Mouse (Mus musculus): ENCODE measurements around the gene Lamp3.
"Not testable (repeated sequence)": the region's sequence is repeated elsewhere in the genome, so short reads cannot be mapped to it uniquely, and the experiment has no call there.

Lamp3 gene

DNA sequence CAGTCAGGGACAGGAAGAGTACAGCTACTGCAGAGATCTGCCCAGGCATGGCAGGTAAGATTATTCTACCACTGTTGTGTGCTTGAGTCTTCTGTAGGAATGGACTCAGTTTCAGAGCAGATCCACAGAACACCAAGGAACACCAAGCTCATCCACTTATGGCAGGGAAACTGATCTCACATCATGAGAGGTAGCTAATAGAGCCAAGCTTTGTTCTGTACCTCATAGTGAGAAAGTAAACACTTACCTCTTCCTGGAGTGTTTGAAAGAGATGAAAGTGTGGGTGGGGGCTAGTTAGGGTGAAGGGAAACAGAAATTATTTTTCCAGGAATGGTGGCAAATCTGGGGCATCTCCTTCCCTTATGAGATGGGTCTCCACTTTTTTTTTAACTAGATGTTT, at the start of gene Lamp3:
Lamp3 (minus strand) TSS at position 160 of the 400 bp plus-strand sequence.
- DNase-seq (ENCODE audit: low spot score), result no peak

DNA sequence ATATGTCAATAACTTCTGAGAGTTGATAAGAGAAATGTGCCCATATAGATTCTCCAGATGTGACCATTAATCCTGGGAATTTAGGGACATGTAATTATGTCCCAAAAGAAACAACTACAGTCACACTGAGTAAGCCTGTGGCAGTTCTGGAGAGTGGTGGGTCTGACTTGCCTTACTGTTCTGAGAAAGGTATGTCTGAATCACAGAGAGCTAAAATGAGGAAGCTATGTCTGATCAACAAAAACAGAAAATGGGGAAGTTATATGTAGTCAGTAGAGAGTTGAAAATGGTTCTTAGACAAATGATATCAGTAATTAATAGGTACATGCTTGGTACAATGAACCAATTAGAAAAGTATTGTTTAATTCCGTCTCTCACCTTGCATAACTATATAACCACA, 26.7 kb upstream of the Lamp3 start:
- DNase-seq (ENCODE audit: low spot score), result no peak

DNA sequence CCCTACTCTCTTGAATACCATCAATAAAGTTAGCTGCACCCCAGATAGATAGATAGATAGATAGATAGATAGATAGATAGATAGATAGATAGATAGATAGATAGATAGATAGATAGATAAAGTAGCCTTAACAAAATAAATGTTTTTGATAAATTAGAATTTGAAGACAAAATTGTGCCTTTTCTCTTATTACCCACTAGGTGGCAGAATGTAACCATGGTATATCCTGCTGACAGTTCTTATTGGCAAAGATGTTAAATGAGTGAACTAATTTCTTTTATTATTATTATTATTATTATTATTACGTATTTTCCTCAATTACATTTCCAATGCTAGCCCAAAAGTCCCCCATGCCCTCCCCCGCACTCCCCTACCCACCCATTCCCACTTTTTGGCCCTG, 18.0 kb upstream of the Lamp3 start:
- DNase-seq (ENCODE audit: low spot score), result not testable (repeated sequence)

DNA sequence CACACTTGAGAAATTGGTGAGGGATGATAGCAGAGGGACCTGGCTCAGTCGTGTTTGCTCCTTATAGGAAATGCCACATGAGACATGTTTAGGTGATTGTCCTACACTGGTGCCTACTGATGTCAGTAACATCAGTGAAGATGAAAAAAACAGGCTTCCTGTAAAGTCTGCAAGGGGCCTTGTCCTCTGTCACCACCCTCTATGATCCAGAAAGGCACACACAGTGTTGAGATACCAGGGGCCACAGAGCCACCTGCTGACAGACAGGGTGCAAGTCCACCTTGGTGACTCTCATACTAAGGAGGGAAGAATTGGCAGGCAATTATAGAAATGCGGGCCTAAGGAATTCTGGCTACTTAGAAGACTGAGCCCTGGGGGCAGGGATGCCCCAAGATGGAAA, 14.8 kb upstream of the Lamp3 start:
- DNase-seq (ENCODE audit: low spot score), result no peak

DNA sequence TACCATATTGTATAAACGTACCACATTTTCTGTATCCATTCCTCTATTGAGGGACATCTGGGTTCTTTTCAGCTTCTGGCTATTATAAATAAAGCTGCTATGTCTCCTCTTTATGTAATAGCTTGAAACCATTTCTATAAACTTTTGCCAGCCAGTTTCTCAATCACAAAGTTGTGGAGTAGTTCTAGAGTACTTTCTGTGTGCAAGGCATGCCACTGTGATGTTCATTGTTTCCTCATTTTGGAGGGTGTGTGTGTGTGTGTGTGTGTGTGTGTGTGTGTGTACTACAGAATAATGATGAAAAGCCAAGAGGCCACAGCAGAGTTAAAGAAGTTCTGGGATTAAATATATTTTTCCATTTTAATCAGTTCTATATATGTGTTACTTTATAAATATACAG, 1.2 kb upstream of the Lamp3 start:
- no peak for DNase-seq (ENCODE audit: low spot score)

DNA sequence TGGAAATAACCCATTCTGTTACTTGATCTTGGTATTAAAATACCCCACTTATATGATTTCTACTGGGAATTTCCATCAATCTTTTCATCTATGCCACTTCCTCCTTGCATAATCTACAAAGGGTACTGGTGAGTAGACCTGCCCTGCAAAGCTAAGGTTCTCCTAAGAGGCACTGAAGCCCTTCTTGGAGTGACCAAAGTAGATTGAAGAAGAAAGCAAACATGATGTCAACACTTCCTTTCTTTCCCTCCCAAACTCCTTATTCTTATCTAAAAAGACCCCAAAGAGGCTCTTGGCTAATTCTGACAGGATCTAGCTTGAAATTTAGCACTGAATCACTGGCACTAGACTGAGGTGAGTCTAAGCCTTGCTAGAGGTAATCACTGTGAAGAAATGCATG, 7.0 kb downstream of the Lamp3 start:
- no peak for DNase-seq (ENCODE audit: low spot score)

DNA sequence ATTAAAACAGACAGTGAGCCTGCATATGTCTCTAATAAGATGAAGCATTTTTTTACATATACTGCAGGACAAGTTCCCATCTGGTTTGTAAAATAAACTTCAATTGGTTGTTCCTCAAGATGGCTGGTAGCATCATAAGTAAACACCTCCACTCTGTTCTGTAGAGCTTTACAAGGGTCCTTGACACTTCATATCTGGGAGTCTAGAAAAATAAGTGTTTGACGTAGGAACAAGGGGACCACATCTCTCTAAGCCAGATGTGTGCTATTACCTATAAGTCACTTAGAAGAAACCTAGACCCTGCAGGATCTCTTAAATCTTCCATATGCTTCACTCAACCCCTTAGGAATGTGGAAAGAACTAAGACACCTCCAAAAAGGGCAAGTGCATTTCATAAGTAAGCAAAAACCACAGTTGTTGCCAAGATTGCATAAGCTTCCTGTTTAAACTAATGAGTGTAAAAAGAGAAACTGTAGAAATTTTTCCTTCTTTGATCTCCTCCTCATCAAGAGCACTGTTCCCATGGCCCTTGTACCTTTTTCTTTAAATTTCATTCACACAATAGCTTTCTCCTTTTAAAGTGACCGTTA, 35.3 kb downstream of the Lamp3 start:
- DNase-seq (ENCODE audit: low spot score), result no peak

DNA sequence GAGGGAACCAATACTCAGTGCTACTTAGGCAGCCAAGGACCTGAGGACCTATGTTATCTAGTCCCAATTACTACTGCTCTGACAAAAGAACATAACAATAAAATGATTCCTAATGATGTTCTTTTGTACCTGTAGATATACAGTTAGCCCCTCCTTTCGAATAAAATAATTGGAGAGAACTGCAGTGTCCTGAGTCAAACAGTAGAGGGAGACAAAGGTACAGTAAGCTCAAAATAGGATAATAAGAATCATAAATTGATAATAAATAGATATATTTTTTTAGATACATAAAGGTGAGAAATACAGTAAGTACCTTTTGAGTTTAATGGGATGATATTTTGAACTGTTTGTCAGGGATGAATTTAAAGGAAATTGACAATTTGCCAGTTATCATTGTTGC, 39.9 kb downstream of the Lamp3 start:
- DNase-seq (ENCODE audit: low spot score), result no peak

DNA sequence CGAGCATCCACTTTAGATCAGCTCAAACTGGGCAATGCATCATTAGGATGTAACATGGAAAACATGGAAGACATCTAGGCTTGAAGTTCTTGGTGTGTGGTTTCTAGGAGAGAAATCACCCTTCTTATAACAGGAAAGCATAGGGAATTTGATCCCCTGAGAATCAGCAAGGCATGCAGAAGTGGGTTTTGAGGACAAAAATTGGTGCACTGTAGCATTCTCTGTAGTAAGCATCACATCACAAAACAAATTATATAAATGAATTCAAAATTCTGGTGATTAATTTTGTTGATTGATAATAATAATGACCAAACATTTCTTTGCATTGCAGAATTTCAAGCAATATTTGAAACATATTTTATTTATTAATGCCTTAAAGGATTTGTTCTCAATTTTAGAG, 76.4 kb downstream of the Lamp3 start, which contains the start of gene Olfr171:
Olfr171 (minus strand) TSS at position 101 of the 400 bp plus-strand sequence.
- DNase-seq (ENCODE audit: low spot score), result no peak

DNA sequence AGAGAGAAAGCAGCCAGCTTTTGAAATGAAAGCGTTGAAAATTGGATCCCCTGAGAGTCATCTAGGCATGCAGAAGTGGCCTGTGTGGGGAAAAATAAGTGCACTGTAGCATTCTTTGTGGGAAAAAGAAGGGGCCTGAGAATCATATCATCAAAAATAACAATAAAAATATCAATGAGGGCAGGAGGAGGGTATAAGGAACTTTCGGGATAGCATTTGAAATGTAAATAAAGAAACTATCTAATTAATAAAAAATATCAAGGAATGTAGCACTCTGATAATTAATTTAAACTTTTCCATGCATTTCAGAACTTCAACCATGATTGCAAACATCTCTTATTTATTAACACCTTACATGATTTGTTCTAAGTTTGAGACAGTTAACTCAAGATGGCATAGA, 94.4 kb downstream of the Lamp3 start, which contains the start of gene Olfr170:
Olfr170 (minus strand) TSS at position 101 of the 400 bp plus-strand sequence.
- DNase-seq (ENCODE audit: low spot score), result not testable (repeated sequence)
